Mouse (Mus musculus) ES-E14 (cell line): Measurements from ENCODE around the gene Hsd17b10.

ENCODE experiments used
- CHD2 ChIP-seq: IDR thresholded peaks from 2 replicates; pipeline ENCODE4 v1.6.1; 2014; ENCODE audit warnings: mild to moderate bottlenecking, low read depth, low read length, inconsistent platforms
- HCFC1 ChIP-seq: IDR thresholded peaks from 2 replicates; pipeline ENCODE4 v1.6.1; 2012; ENCODE audit warnings: low read length, inconsistent platforms, borderline replicate concordance; ENCODE audit not compliant: insufficient read depth
- MAFK ChIP-seq: IDR thresholded peaks from 2 replicates; pipeline ENCODE4 v1.6.1; 2014; ENCODE audit warnings: mild to moderate bottlenecking, low read depth, low read length, inconsistent platforms; ENCODE audit not compliant: insufficient read depth
- ZC3H11A ChIP-seq: IDR thresholded peaks from 2 replicates; pipeline ENCODE4 v1.6.1; 2012; ENCODE audit warnings: low read depth, mild to moderate bottlenecking, inconsistent platforms, low read length, borderline replicate concordance
- ZNF384 ChIP-seq: IDR thresholded peaks from 2 replicates; pipeline ENCODE4 v1.6.1; 2012; ENCODE audit warnings: low read depth, low read length, inconsistent platforms

DNA sequence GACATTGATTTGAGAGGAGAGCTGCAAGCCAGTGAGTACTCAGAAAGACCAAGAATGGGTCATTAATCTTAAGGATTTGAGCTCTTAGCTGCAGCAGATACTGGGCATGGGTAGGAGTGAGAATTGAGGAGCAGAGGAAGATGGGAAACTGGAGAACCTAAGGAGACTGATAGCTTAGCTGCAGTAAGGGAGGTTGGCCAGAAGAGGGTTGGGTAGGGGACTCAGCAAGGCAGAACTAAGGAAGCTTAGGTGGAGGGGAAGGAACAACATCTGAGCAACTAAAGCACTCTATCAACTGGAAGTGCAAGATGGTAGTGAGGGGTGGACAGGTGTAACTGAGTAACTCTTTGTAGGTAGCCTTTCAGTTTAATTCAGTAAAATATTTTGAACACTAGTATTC lies 45.6 kb downstream of the Hsd17b10 start:
- TF ChIP-seq MAFK: no peak
- TF ChIP-seq ZC3H11A: no peak
- TF ChIP-seq ZNF384: no peak
- TF ChIP-seq CHD2: no peak
- TF ChIP-seq HCFC1: no peak
